Mouse (Mus musculus) layer of hippocampus, adult 9-11 months (tissue): Measurements from ENCODE around the gene Dennd2a.

Experiments used
- DNase-seq: peaks from one replicate; pipeline ENCODE4 v3.0.0; 2022

The Dennd2a gene

GRCm38 (mm10) chr6:39557723-39558261, at the start of gene Dennd2a:
Gene Dennd2a (minus strand): TSS chr6:39557867.
- peak; percentile 89 for DNase-seq

GRCm38 (mm10) chr6:39607365-39607764, 49.7 kb upstream of the Dennd2a start:
- no peak for DNase-seq

- no peak for DNase-seq
These were observed 49.2 kb upstream of the Dennd2a start for GRCm38 (mm10) chr6:39606862-39607261.

GRCm38 (mm10) chr6:39606056-39606455, 48.4 kb upstream of the Dennd2a start:
- no peak for DNase-seq

- peak; percentile 75 for DNase-seq
These were observed 46.9 kb upstream of the Dennd2a start for GRCm38 (mm10) chr6:39604565-39604964.

GRCm38 (mm10) chr6:39601828-39602227, 44.2 kb upstream of the Dennd2a start:
- DNase-seq, result no peak

GRCm38 (mm10) chr6:39600851-39601250, 43.2 kb upstream of the Dennd2a start:
- no peak for DNase-seq

- DNase-seq, result peak; percentile 95
These were observed 34.9 kb upstream of the Dennd2a start, which contains the start of gene Ndufb2 for GRCm38 (mm10) chr6:39592401-39593214. Gene Ndufb2 (plus strand): TSS chr6:39592574.

- no peak for DNase-seq
These were observed 33.8 kb upstream of the Dennd2a start for GRCm38 (mm10) chr6:39591481-39591880.

GRCm38 (mm10) chr6:39585517-39585916, 27.9 kb upstream of the Dennd2a start, which contains the start of gene Gm42420:
Gene Gm42420 (plus strand): TSS chr6:39585753.
- DNase-seq, result no peak

GRCm38 (mm10) chr6:39581087-39581784, 23.6 kb upstream of the Dennd2a start:
- DNase-seq, result no peak

- no peak for DNase-seq
These were observed 22.9 kb upstream of the Dennd2a start for GRCm38 (mm10) chr6:39580558-39580957.

- DNase-seq, result no peak
These were observed 21.9 kb upstream of the Dennd2a start for GRCm38 (mm10) chr6:39579552-39579951.

GRCm38 (mm10) chr6:39574951-39575350, 17.3 kb upstream of the Dennd2a start:
- DNase-seq, result no peak

GRCm38 (mm10) chr6:39574555-39574869, 16.8 kb upstream of the Dennd2a start:
- no peak for DNase-seq

GRCm38 (mm10) chr6:39573791-39574554, 16.3 kb upstream of the Dennd2a start, which contains the start of gene Adck2:
Gene Adck2 (plus strand): TSS chr6:39573873.
- peak; percentile 83 for DNase-seq

- no peak for DNase-seq
These were observed 12.8 kb upstream of the Dennd2a start for GRCm38 (mm10) chr6:39570426-39570825.

GRCm38 (mm10) chr6:39567528-39567927, 9.9 kb upstream of the Dennd2a start:
- no peak for DNase-seq

- peak; percentile 92 for DNase-seq
These were observed 4.7 kb upstream of the Dennd2a start for GRCm38 (mm10) chr6:39562166-39563015.

- no peak for DNase-seq
These were observed 1.7 kb upstream of the Dennd2a start for GRCm38 (mm10) chr6:39559276-39559939.

GRCm38 (mm10) chr6:39556900-39557659, 587 bp downstream of the Dennd2a start:
- no peak for DNase-seq
